11 mouse cellular contexts compared by ENCODE assay signal in genomic region chr9:94607011-94607749, GRCm38 (mm10).
A peak's percentile ranks its signal among the peaks of the same experiment; 100 is the strongest.
DNase-seq lines count a peak whose midpoint lies in the region; ATAC-seq lines count a peak whose summit lies in the region.
"Had no signal": no experiment of that assay in that cellular context is flagged by ENCODE, and none has a peak within 500 bp of the region (broad histone marks: within the 10 kb centered on the region; RNA-seq: fewer than 3 reads in every experiment).

No protein-coding gene starts in this region.

- no peak overlapping the region for H3K4me3 ChIP-seq in liver, embryonic 16.5 days (ENCODE audit: low read depth, low read length)
- H3K4me3 ChIP-seq in midbrain, embryonic 15.5 days = no peak overlapping the region
- H3K4me3 ChIP-seq in midbrain, embryonic 13.5 days (replicated peaks) = no peak overlapping the region
- H3K4me3 ChIP-seq: embryonic facial prominence, embryonic 12.5 days; forebrain, embryonic 13.5 days had no signal

- no peak overlapping the region for H3K4me2 ChIP-seq in liver, embryonic 16.5 days (ENCODE audit: low read depth, low read length)
- no peak overlapping the region for H3K4me2 ChIP-seq in midbrain, embryonic 15.5 days
- no peak overlapping the region for H3K4me2 ChIP-seq in midbrain, embryonic 13.5 days (replicated peaks)
- H3K4me2 ChIP-seq: embryonic facial prominence, embryonic 12.5 days; forebrain, embryonic 13.5 days had no signal

- no peak overlapping the region for H3K27ac ChIP-seq in liver, embryonic 16.5 days (ENCODE audit: low read length)
- H3K27ac ChIP-seq in midbrain, embryonic 15.5 days = no peak overlapping the region
- H3K27ac ChIP-seq in midbrain, embryonic 13.5 days = no peak overlapping the region
- H3K27ac ChIP-seq: embryonic facial prominence, embryonic 12.5 days; forebrain, embryonic 13.5 days had no signal

- no peaks in the 10 kb centered on the region for H3K9me3 ChIP-seq in liver, embryonic 16.5 days (replicated peaks; ENCODE audit: control insufficient read depth, low read length)
- no peaks in the 10 kb centered on the region for H3K9me3 ChIP-seq in midbrain, embryonic 15.5 days
- H3K9me3 ChIP-seq in midbrain, embryonic 13.5 days = no peaks in the 10 kb centered on the region
- H3K9me3 ChIP-seq: embryonic facial prominence, embryonic 12.5 days; forebrain, embryonic 13.5 days had no signal

- no peaks in the 10 kb centered on the region for H3K36me3 ChIP-seq in liver, embryonic 16.5 days (ENCODE audit: control insufficient read depth, insufficient read depth)
- H3K36me3 ChIP-seq in midbrain, embryonic 15.5 days (replicated peaks) = no peaks in the 10 kb centered on the region
- H3K36me3 ChIP-seq in midbrain, embryonic 13.5 days = no peaks in the 10 kb centered on the region
- H3K36me3 ChIP-seq: embryonic facial prominence, embryonic 12.5 days had no signal

- peak; percentile 48; the same call in 1 of the 2 replicates for ATAC-seq in liver, embryonic 16.5 days (ENCODE audit: low read depth)
- ATAC-seq in midbrain, embryonic 15.5 days (replicated peaks) = no peak
- no peak for ATAC-seq in midbrain, embryonic 13.5 days
- ATAC-seq: forebrain, embryonic 13.5 days had no signal

- H3K27me3 ChIP-seq in liver, embryonic 16.5 days (ENCODE audit: control insufficient read depth, insufficient read depth, low read depth, low read length) = no peaks in the 10 kb centered on the region
- H3K27me3 ChIP-seq in midbrain, embryonic 15.5 days (replicated peaks) = no peaks in the 10 kb centered on the region
- no peaks in the 10 kb centered on the region for H3K27me3 ChIP-seq in midbrain, embryonic 13.5 days
- H3K27me3 ChIP-seq: embryonic facial prominence, embryonic 12.5 days; forebrain, embryonic 13.5 days had no signal

- no peaks in the 10 kb centered on the region for H3K4me1 ChIP-seq in liver, embryonic 16.5 days (ENCODE audit: control insufficient read depth, low read depth, low read length)
- H3K4me1 ChIP-seq in midbrain, embryonic 15.5 days = peaks cover 13% of the 10 kb centered on the region
- H3K4me1 ChIP-seq in midbrain, embryonic 13.5 days (replicated peaks) = peaks cover 14% of the 10 kb centered on the region
- H3K4me1 ChIP-seq: embryonic facial prominence, embryonic 12.5 days had no signal

- DNase-seq in 416B (ENCODE audit: low read depth) = peak; percentile 4
- DNase-seq in CD4-positive helper T cell, adult 2 months (ENCODE audit: low read depth, low spot score) = peak; percentile 77
- DNase-seq in gonadal fat pad, adult 2 months (ENCODE audit: low read depth) = peak; percentile 28
- no peak for DNase-seq in left cerebral cortex, adult 18-20 months (ENCODE audit: low spot score in 2 of 2)
- DNase-seq: gastrocnemius, postnatal 10 days; layer of hippocampus, postnatal 36 days had no signal

- WGBS in liver, embryonic 16.5 days (ENCODE audit: insufficient replicate concordance) = 54% methylated on average over 13 of the region's 13 CpGs
- 85% methylated on average over 13 of the region's 13 CpGs for WGBS in midbrain, embryonic 15.5 days
- WGBS in midbrain, embryonic 13.5 days = 88% methylated on average over 13 of the region's 13 CpGs

- H3K9ac ChIP-seq in liver, embryonic 16.5 days (ENCODE audit: low read depth, low read length) = no peak overlapping the region
- H3K9ac ChIP-seq in midbrain, embryonic 15.5 days = no peak overlapping the region
- no peak overlapping the region for H3K9ac ChIP-seq in midbrain, embryonic 13.5 days (replicated peaks)
- H3K9ac ChIP-seq: embryonic facial prominence, embryonic 12.5 days; forebrain, embryonic 13.5 days had no signal

Comparison
In these comparisons a context has a peak if more than half of its experiments do, and no peak if none do; other contexts are left out.
1. DNase-seq: peak in 416B (single experiment), CD4-positive helper T cell, adult 2 months (single experiment) and gonadal fat pad, adult 2 months (single experiment); none in left cerebral cortex, adult 18-20 months (0 of 2).